Mouse (Mus musculus): ENCODE measurements around the gene Arl6.

Gene Arl6

DNA sequence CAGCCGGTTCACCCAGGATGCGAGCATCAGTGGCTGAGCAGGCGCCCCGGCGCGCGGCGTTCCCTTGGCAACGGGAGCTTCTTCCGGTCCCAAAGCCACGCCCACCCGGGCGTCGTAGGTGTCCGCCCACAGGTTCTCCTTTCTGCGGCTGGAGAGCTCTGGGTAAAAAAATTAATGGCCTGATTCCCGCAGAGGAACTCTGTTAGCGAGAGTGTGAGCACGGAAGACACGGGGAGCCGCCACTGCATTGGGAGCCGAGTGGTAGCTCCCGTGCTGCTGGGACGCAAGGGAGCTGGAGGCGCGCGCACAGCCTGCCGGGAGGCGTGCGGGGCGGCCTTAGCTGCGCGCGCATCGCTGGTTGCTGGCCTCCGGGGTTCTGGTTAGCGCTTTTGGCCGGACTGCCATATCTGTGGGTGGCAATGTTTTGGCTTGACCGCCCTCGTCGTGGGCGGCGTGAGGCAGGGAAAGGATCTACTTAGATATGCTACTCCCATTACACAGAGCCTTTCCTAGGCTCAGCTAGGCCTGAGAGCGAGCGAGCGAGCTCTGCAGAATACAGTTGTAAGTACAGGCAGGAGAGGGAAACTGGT, at the start of gene Arl6:
Arl6 (minus strand) TSS at position 290 of the 590 bp plus-strand sequence.
- peak; percentile 95 for DNase-seq (ENCODE audit: low read depth)

DNA sequence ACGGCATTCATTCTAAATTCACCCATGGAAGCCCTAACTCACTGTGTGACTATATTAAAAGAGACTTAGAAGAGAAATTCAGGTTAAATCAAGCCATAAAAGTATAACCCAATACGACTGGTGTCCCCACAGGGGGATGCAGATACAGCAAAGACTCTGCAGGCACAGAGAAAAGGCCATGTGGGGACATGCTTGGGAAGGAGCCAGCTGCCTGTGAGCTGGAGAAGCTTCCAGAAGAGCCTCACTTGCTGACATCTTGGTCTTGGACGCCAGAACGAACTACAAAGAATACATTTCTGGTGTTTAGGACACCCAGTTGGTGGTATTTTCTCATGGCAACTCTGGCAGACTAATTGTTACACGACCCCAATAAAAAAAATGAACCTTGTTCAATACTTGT, 45.9 kb upstream of the Arl6 start:
- DNase-seq (ENCODE audit: low read depth) = no peak

DNA sequence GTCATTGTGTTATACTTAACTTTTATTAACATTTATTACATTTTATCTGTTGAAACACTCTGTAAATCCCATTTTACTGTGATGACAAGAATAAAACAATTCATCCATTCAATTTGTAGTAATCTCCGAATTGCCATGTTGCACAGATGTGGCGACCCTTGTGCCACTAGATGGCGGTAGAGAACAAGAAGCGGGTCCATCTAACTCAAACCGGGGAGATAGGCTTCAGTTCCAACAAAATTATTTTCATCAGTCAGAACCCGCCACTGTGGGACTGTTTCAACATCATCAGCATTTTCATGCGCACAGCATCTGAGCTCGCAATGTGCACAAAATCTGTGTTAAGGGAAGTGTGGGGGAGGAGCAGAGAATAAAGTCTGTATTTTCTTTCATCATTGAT, 44.2 kb upstream of the Arl6 start:
- peak; percentile 87 for DNase-seq (ENCODE audit: low read depth)

DNA sequence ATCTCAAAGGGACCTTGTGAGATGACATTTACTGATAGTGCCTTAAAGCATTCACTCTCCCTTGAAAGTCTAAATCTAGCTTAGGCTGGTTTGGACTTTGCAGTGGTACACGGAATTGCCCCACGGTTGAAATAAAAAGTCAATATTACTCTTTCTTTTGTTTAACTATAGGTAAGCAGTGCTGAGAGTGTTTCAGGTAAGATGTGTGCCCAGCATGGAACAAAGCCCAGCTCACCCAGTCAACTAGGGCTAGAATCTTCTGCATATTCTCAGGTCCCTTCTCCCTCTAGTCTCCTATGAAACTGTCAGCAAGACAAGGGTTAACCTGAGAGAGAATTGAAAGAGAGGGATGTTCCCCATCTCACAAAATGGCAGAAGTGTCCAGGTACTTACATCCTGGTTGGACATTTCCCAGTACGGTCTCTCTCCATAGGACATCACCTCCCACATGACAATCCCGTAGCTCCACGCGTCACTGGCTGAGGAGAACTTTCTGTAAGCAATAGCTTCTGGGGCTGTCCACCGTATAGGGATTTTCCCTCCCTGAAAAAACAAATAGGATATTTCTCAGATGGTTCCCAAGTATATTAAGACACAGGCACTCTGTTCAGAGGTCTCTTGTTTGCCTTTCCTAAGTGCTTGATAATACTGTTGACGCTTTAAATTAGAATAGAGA, 43.2 kb upstream of the Arl6 start:
- no peak for DNase-seq (ENCODE audit: low read depth)

DNA sequence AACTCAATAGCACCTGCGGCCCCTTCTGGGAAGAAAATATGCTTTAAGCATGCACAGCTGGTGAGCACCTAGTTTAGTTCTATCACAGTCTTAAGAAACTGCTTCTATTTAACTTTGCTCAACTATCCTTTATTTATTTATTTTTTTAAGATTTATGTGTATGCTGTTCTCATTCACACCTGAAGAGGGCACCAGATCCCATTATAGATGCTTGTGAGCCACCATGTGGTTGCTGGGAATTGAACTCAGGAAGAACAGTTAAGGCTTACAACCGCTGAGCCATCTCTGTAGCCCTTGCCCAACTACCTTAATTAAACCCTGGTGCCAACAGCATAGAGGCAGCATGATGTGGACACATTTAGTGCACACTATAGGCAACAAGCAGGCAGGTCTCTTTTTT, 27.7 kb upstream of the Arl6 start:
- DNase-seq (ENCODE audit: low read depth) = peak; percentile 7

DNA sequence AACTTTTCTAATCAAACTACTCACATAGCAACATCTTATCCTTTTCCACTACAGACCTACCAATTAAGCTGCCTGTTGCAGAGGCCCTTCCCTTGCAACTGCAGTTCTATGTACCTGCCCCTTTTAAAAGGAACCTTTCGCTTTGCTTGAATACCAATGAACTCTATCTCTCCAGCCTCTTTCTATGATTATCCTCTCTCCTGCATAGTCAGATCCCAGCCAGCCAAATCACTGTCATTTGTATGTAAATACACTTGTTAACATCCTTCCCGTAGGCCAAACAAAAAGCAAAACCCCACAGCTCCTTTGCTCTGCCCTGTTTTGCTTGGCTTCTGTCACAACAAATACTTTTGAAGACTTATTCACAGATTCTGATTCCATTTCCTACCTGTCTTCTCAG, 4.6 kb upstream of the Arl6 start:
- DNase-seq (ENCODE audit: low read depth) = no peak

DNA sequence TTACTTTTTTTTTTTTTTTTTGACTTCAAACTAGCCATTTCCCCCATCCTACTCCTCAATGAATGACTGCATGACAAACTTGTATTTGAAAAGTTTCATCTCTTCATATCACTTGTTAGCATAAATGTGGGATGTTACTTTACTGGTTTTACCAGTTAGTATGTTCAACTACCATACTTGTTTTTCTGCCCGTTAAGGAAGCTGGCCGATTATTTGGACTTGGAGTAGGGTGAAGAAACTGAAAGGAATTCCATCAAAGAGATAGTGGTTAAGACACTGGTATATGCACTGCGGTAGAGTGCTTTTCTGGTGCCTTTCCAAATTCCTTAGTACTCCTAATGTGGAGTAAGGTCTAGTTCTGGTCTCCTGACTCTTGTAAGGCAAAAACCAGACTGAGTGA, 794 bp upstream of the Arl6 start:
- peak; percentile 12 for DNase-seq (ENCODE audit: low read depth)

DNA sequence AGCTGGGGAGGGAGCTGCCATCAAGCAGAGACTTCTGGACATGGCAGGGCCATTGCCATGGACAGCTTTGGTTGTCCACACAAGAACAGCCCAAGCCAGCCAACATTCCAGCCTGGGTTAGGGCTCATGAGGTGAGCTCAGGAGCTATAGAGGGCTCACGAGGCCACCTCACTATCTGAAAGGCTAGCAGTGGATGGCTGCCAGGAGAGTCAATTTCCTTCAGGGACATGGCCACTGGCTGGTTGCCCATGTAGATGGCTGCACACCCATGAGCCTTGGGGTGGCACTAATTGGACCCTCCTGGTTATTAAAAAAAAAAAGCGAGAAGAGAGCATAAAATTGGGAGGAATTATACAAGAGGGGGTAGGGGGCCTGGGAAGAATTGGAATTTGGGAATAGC, 4.6 kb downstream of the Arl6 start:
- DNase-seq (ENCODE audit: low read depth) = no peak

DNA sequence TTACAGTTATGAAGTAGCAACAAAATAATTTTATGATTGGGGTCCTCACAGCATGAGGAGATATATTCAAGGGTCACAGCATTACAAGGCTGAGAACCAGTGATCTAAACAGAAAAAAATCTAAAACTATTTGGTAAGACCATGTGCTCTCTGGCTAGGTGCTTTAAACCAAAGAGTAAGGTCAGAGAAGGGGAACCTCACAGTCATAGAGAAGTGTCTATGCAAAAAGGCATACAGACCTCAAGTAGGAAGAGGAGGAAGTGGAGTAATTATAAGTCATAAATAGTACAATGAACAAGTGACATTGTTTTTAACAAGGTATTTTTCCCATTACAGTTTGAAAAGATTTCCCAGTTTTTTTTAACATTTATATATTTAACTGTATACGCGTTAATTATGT, 17.6 kb downstream of the Arl6 start:
- DNase-seq (ENCODE audit: low read depth) = no peak

DNA sequence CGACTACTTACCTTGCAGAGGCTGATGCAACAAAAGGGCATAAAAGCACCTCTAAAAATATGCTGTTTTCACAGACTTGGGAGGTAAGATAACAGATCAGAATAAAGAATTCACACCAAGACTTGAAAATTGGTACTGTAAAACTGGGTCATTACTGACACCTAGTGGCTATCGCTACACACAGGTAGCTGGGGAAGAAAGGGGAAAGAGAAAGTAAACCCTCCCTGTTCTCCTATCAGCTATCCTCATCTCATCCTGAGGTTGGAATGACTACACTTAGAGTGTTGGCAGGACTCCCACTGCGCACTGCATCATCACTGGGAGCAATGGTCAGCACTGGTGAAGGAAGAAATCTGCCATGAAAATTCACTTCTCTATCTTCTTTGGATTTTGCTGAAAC, 22.0 kb downstream of the Arl6 start:
- peak; percentile 75 for DNase-seq (ENCODE audit: low read depth)

DNA sequence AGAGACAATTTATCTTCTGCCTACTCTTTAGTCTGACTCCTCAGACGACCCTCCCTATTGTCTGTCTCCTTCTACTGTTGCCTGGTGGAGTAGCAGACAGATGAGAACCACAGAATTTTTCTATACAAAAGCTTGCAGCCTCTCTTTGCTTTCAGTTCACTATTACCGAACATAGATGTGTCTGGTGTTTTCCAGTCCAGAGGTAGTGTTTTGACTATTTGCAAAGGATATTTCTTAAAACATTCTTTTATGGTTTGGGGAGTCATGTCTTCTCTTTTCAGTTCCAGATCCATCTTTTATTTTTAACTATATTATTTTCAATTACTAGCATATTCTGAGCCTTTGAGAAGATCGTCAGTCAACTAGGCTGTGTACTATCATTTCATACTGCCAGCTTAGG, 23.5 kb downstream of the Arl6 start:
- DNase-seq (ENCODE audit: low read depth) = no peak

DNA sequence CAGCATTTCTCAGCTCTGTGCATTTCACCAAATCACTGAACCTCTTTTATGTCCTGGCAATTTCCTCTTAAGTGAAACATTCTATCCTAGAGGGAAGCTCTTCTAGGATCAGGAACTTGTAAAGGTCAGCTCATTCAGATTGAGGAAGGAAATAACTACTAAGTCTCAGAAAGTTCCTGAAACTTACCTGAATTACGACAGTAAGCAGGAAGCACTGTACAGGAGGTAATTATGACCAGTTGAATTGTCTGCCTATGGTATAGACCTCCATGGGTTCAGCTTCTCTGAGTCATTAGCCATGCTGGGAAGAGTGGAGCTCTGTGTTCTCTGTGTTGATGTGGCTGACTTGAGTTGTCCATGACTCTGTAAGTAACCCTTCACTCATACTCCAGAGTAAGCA, 28.4 kb downstream of the Arl6 start:
- no peak for DNase-seq (ENCODE audit: low read depth)

DNA sequence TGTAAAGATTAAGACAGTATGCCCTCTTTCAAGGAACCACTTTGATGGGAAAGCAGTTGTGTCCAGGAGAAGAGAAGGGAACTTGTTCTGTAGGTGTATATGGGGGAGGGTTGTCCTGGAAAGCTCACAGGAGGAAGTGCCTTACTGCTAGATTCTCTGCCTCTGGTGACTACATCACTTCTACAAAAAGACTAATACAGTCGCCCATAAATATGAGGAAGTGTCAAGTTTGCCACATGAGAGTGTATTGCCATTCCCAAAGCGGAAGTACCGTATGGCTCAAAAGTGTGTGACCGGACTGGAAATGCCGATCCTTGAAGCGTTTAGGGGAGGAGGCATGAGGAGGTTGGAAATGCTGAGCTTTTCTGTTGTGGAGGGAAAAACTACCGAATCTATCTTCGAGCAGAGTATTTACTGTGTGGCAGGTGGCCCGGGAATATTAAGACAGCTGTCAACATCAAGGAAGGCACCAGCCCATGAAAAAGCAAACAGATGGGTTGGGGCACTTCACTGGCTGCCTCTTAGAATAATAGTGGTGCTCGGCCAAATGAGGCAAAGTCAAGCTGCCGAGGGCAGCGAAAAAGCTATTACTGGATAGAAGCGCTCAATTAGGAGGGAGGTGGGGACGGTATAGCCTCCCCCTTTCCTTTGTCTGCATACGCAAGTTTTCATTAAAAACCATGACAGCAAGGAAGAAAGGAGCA, 35.0 kb downstream of the Arl6 start:
- DNase-seq (ENCODE audit: low read depth) = no peak

DNA sequence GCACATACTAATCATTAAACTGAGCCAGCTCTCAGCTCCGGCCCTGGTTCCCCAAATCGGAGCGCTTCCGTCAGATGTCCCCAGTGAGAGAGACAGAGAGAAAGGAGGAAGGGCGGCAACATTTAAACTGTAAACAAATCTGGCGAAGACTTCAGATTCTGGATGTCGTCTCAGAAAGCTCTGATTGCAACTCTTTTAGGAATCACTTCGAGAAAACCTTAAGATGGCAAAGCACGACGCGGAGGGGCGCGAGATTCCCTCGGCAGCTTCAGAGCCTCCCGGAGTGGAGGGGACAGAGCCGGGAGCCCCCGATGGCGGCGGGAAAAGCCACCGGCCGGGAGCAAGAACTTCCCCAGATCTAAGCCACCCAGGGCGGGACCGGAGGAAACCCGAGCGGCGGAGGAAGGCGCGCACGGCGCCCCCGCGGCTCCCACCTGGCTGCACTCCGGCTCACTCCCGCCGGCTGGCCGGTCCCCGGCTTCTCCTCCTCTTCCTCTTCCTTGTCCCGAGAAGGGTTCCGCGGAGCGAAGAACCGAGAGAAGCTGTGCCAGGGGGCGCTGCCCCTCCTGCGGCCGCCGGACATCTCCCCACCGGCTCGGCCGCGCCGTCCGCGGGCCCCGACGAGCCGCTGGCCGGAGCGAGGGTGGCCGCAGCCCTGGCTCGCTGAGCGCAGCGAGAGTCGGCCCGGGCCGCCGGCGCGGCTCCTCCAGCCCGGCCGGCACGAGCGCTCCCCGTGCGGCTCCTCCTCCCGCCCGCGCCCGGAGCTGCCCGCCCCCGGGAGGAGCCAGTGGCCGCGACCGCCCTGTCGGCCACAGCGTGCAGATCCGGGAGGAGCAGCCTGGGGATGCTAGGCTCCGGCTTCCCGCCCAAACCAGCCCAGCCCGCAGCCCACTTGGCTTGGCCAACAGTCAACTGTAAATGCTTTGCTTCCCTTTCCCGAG, 38.6 kb downstream of the Arl6 start, which contains the start of gene Crybg3:
Crybg3 (minus strand) TSS at position 669 of the 941 bp plus-strand sequence.
- peak; percentile 85 for DNase-seq (ENCODE audit: low read depth)

DNA sequence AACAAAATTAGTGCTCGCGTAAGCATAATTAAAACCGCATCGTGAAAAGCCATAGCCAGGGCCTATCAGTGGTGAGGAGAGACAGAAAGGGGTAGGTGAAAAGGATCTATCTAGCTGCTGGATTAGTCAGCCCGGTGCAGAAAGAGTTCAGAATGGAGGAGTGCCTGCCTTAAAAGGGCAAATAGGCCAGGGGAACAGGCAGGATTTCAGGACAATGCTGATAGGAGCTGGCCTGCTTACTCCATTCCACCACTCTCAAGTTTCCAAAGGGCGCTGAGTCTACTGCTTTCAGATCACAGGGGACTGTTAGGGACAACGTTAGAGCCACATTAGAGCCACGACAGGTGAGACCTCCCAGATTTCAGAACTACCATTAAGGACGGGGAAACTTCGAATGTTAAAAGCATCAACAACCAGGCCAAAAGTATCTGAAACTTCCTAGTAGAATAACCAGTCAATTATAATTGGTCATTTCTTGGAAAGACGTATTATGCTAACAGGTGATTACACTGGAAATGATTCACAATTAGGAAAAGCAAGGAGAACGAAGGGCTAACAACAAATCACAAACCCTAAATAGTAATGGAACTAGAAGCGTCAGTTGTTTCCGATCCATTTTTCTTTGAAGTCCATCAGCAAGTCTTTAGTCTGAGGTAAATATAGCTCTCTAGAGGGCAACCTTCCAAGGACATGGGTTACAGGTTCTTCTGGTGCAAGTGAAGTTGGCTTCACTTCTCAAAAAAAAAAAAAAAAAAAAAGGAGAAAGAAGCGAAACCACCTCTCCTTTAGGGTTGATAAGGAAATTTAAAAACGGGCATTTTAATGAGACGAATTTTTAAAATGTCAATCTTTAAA, 39.6 kb downstream of the Arl6 start:
- DNase-seq (ENCODE audit: low read depth) = peak; percentile 29

DNA sequence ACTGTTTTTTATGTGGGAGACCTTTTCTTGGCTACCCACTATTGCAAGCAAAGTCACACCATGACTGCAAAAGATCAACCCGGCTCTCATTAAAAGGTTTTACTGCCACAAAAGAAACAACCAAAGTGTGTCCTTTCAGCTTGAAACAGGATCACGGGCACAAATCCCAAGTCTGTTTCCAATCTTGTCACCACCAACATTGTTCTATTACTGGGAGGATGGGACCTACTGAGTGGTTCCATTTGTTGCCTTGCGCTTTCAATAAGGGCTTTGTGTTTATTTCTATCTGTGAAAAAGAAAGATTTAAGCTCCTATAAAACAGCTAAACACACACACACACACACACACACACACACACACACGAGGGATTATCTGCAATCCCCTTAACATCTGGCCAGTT, 40.2 kb downstream of the Arl6 start:
- no peak for DNase-seq (ENCODE audit: low read depth)

DNA sequence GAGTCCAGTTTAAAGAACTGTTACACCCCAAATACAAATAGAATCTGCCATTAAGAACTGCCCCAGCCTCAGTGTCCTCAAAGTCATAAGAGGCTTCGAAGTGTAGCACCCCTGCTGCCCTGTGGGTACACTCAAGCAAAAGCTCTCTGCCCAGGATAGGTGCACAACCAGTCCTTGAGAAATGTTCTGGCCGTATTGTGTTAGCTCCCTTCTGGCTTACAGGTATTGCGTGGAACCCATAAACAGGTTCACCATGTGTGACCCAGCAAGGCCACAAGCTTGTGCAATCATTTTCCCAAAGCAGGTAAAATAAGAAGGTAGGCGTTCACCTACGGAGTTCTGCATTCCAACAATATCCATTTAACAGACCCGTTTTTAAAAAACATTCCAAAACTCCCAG, 41.9 kb downstream of the Arl6 start:
- no peak for DNase-seq (ENCODE audit: low read depth)

DNA sequence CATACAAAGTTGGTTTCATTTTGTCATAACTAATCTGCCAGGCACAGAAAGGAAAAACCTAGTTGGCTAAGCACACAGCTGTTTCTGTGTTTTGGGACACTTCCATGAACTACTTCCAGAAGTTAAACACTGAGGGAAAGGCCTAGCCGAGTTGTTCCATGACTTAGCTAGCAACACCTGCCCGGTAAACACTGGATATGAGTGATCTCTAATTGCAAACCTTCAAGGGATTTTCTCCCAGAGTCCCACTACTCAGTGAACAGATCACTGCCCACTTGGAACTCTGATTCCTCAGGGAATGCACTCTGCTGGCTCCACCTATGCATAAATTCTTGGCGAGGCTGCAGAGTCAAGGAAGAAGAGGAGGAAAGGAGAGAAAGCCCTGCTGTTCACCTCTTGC, 44.5 kb downstream of the Arl6 start:
- peak; percentile 32 for DNase-seq (ENCODE audit: low read depth)

DNA sequence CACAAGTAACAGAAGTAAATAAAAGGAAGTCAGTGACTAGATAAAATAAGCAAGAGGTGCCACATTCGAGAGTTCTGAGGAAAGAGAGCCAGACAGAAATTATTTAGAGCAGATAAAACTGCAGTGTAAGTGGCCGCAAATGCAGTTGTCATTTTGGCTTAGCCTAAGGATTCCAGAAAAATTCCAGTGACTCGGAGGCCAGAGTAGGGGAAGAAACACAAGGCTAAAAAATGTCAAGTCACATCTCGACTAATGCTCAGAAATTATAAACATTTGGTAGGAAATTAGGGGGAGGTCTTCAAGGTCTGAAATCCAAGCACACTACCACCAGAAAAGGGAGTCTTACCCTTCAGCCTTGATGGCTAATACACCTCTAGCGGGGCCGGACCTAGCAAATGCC, 48.4 kb downstream of the Arl6 start:
- no peak for DNase-seq (ENCODE audit: low read depth)

DNA sequence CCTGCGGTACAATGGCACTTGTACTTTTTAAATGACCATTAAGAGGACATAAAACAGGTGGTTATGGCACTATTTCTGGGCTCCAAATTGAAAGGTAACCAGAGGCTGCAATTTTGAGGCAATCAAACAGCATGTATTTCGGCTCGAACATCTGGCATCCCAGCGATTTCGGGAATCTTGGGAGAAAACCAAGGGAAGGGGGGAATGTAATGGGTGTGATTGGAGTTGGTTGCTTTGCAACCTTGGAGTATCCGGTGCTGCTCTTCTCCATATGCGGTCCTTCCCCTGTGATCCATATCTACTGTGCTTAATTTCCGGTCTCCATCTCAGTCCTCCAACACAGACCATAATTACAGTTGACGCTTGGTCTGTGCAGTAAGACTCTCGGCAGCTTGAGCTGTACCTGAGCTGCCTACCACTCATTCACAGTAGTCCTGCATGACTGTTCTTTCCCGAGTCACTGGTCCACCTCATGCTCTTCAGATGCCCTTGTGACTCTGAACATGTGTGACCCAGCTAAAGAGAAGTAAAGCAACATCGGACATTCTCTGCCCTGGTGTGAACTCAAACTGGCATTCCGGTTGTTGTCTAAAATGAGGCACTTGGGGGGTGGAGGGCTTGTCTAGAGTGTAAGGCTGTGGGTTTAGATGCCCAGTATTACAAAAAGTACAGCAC, 50.7 kb downstream of the Arl6 start:
- no peak for DNase-seq (ENCODE audit: low read depth)

DNA sequence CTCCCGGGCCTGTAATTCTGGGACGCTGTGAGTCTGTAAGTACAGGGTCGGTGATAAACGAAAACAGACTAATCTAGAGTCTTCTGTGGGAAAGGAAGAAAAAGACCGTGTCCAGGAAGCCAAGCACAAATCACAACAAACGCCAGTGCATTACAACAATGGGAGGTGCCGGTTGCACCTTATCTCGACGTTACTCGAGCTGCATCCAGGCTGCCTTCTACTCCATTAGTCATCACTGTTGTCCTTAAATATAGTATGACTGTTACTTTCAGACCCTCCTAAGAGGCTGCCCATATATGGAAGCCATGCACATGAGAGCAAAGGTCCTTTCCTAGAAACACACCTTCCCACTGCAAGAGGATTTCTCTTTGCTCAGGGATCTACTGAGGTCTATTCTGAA, 51.4 kb downstream of the Arl6 start:
- DNase-seq (ENCODE audit: low read depth) = no peak

Measured in NIH3T3 (cell line).